Mouse (Mus musculus) hindlimb bud, embryonic 11.5 days (tissue): ENCODE measurements around the gene Tmed4.

Source experiments
- DNase-seq: peaks from one replicate; pipeline ENCODE4 v3.0.0-alpha.2; 2012; ENCODE audit warnings: low read depth, low spot score; ENCODE audit errors: extremely low spot score

Gene Tmed4

DNA sequence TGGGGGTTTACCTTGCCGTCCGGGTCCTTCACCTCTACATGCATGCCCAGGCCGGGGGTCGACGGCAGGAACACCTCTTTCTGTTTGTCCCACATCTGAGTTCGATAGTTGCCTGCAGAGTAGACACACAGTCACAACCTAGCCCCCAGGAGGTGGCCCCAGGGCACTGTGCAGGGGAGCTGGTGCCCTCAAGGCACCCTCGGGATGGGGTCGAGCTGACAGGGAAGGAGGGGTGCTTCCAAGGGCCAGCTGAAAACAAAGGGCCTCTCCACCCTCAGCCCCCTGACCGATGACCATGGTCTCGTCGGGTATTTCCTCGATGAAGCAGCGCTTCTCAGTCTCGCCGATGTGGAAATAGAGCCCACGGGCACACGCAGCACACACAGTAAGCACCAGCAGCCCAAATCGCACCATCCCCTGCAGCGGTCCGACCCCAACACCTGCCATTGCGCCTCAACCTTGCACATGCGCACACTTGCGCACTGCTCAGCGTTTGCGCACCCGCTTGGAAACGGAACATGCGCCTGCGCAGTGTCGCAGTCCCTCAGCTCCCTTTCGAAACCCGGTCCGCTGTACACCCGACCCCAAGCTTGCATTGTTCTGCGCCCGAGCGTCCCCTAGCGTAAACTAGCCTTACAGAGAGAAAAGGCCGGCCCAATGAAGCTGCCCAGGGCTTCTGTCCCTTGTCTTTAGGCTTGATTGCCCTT, at the start of gene Tmed4:
TSS of gene Tmed4 (minus strand) at position 484 of the 707 bp plus-strand sequence.
- peak; percentile 99 for DNase-seq

DNA sequence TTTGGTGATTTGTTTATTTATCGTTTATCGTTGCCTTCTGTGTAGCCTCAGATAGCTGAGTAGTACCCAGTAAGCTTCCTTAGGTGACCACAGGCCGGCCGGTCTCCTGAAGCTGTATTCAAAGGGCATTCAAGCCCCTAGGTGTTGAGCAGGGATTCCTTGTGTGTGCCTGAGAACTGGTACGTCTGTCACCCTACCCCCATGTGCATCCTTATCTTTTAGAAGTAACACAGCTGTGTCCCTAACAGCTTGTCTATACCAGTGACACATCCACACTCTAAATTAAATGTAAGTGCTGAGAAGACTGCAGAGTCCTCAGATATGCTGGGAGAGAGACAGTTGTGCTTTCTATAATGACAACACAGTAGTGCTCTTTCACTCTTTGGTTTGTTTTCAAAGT, 48.7 kb upstream of the Tmed4 start:
- no peak for DNase-seq

DNA sequence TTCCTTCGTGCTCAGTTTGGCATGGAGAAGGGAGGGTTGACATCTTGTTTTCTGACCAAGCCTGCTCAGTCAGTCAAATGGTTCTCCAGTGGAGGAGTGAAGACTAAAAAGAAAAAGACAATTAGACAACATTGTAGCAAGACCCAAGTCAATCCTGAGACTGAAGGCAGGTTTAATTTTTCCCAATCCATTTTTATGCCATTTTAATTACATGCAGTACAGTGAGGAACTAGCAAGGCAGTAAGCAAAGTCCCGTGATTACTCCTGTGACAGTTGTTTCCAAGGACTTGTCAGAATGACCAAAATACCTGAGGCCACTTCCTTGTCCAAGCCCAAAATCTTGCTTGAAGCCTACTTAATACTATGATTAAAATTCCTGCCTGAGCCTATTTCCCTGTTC, 47.4 kb upstream of the Tmed4 start:
- DNase-seq: no peak

DNA sequence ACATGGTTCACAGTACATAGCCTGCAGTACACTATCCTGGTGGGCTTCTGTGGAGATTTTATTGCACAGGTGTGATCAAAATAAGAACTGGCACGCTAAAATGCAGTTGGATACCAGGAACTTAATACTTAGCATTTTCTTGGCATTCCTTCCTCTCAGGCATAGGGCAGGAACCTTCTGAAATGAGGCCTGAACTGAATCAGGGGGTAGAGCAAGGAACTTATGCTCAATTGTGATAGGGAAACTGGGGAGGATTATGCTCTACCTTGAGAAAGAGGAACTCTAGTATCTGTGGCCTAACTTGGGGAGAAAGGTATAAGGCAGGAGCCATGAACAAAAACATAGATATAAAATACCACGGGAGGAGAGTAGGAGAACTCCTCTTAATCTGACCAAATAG, 44.7 kb upstream of the Tmed4 start:
- DNase-seq: no peak

DNA sequence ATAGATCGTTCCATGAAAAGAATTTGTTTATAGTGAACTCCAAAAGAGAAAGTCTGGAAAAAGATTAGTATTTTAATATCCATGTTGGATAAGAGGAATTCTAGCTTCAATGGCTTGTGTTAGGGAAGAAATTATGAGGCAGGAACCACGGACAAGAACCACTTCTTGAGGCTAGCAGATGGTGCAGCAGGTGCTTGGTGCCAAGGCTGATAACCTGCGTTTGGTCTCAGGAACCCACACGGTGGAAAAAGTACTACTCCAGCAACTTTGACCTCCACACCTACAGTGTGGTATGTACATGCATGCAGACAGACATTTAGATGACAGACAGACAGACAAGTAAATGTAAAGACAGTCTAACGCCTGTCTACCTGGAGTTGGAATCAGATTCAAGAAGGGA, 43.9 kb upstream of the Tmed4 start:
- no peak for DNase-seq

DNA sequence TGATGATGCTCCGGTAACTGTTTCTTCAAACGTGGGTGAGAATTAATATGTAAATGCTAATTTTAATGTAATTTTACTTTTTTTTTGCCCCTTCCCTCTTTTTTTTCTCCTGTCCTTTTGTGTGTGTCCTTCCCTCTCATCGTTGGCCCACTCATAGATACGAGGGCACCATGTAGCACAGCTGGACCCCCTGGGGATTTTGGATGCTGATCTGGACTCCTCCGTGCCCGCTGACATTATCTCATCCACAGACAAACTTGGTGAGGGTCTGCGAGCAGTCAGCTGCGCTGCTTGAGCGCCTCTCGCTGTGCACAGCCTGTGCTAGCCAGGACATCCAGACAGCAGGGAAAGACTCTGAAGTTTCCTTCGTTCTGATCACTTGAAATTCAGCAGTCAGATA, 42.2 kb upstream of the Tmed4 start:
- DNase-seq: no peak

DNA sequence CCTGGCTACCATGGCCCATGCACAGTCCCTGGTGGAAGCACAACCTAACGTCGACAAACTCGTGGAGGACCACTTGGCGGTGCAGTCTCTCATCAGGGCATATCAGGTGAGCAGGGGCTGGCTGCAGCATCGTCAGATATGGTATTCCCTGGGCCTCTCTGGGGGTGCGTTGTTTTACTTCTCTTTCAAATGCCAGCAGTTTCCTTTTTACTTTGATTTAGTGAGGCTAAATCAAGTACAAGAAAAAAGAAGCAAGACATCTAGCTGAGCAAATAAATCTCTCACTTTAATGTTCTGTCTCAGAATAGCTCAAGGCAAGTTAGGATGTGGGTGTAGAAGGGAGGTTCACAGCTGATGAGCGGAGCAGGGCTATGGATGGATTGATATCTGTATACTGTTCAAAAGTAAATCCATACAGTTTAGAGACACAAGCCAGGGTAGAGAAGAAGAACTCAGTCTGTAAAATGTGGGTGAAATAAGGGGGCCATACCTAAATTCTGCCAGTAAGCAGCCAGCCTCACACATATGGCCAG, 39.3 kb upstream of the Tmed4 start:
- DNase-seq: no peak

DNA sequence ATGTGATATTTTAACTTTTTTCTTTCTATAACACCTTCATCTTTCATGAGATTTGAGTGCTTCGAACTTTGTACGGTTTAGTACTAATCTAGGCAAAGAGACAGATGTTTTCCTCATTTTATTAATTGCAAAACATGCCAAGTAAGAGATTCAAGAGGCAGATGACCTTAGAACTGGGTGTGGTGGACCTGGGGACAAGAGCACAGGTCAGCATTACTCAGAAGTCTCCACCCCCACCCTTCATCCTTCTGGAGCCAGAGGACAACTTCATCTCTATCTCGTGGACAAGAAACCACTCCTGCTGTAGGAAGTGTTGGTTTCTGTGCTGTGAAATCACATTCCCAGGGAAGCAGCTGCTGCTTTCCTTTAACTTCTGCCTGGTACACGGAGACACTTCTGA, 33.5 kb upstream of the Tmed4 start:
- no peak for DNase-seq

DNA sequence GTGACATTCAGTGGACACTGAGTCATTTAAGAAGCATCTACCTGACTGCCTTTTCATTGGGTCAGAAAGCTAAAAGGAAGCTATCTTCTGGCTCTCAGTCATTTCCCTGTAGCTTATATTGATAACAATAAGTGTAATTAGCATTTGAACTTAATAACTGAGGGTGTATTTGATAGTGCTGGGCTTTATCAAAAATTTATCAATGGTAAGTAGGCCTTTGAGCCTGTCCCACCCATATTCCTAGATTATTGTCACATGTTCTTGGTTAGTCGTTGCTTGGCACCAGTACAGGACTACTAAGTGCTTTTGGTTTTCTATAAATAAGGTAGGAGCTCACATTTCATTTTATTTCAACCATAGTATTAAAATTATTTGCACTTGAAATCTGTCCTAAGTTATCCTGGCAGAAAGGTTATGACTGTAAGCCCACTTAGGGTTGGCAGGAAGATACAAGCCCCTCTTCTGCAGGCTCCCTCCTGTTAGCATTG, 31.3 kb upstream of the Tmed4 start:
- DNase-seq: no peak

DNA sequence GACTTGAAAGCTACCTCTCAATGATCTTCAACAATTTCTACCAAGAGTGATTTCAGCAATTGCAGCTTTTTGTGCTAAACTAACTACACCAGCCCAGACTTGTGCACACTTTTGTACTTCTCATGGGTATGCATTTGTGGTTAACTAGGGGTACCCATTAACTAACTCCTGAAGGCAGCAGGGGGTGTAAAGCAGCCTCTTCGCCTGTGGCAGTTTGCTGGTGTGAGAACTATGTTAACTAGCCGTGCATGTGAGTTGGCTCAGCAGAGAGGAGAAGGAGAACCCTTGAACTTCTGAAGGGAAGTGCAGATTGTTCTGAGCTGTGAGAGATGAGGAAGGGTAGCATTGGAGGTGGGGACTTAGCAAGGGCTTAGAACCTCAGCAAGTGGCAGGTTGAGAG, 28.1 kb upstream of the Tmed4 start:
- no peak for DNase-seq

DNA sequence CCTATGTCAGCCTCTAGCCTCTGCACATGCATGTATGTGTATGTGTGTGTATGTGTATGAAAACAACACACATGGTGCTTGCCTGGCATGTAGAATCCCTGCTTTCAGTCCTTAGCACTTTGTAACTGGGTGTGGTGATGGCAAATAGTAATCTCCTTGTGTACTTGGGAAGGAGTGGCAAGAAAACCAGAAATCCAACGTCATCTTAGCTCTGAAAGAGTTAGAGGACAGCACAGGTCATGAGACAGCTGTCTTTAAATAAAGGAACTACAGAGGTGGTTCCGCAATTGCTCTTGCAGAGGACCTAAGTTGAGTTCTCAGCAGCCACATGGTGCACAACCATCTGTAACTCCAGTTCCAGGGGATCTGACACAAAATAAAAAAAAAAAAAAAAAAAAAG, 24.8 kb upstream of the Tmed4 start:
- no peak for DNase-seq

DNA sequence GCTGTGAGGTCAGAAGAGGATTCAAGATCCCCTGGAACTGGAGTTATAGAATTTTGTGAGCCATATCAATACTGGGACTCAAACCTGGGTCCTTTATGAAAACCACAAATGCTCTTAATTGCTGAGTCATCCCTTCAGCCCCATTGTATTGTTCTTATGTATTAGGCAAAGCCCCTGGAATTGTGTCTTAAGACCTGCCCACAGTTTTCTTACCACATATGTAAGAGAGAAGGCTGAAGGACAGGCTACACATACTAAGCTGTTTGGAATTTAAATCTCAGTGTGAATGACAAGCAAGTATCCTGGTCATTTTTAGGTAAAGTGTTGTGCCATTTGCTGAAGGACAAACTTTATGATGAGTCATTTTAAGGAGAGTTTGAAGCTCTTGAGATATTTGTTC, 21.4 kb upstream of the Tmed4 start:
- DNase-seq: no peak

DNA sequence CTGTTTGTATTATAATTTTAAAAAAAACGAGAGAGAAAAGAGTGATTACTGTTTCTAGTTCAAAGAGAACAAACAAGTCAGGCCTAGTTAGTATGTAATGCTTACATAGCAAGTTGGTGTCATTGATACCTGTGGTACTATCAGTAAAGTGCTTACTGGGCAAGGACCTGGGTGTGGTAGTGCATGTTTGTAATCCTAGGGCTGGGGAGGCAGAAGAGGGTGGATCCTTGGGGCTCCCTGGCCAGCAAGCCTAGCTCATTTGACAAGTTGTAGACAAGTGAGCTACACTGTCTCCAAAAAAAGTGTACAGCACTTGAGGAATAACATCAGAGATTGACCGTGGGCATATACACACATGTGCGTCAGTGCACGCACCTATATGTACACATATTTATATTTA, 20.0 kb upstream of the Tmed4 start:
- DNase-seq: no peak

DNA sequence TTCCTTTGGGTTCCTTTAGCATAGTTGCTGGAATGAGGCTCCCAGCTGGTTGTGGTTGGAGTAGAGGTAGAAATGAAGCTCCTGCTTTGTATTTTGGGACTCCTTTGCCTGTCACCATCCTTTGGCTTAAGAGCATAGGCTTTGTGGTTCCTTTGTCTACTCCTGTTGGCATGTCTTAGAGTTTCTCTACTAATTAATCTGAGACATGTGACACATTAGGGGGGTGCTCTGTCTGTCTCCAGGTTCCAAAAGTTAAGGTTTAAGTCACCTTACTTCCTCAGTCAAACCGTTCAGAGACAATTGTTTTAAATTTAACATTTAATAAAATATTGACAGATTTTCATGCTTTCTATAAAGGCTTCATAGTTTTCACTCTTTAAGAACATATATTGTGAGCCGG, 18.9 kb upstream of the Tmed4 start:
- DNase-seq: no peak

DNA sequence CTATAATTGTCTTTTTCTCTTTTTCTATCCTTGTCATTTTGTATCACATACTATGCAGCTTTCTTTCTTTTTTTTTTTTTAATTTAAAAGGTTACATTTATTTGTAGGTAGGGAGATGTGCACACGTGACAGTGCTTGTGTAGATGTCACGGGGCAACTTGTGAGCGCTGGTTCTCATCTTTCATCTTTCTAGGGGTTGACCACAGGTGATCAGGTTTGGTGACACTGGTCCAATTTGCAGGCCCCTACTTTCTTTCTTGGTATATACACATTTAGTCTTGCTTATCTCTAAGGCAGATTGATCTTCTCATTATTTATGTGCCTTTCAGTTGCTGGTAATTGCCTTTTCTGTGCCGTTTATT, 18.3 kb upstream of the Tmed4 start:
- DNase-seq: no peak

DNA sequence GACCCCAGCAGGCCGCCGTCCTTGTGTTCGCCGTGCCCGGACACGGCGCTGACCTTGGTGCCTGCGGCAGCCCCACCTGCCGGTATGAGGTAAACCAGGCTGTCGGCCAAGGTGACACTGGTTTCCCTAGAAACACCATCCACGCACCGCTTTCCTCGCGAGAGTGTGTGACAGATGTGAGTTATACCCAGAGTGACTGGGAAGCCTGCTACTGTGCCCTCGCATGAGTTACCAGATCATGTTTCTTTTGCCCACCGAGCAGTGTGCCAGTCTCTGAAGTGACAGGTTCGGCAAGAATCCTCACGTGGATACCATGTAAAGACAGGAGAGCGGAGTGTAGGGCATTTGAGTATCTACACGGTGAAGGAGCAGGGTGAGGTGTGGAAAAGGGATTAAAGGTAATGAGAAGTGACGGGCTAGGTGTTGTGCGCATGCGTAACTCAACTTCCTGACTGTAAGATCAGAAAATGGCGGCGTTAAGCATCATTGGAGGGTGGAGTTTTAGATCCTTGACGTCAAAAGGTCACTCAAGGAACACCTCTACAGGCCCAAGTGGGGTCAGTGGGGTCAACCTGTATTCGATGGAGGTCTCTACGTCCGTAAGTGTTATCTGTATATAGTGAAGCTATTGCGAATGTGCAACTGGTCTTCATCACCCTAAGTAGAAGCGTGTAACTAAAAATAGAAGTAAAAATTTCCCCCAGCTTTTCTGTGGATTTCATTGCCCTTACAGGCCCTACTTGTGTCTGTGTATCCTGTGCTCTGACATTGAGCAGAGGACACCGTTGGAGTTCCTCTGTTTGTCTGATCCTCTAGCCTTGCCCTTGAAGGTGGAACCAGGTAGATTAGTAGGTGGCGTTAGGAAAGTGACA, 17.7 kb upstream of the Tmed4 start:
- DNase-seq: peak; percentile 54

DNA sequence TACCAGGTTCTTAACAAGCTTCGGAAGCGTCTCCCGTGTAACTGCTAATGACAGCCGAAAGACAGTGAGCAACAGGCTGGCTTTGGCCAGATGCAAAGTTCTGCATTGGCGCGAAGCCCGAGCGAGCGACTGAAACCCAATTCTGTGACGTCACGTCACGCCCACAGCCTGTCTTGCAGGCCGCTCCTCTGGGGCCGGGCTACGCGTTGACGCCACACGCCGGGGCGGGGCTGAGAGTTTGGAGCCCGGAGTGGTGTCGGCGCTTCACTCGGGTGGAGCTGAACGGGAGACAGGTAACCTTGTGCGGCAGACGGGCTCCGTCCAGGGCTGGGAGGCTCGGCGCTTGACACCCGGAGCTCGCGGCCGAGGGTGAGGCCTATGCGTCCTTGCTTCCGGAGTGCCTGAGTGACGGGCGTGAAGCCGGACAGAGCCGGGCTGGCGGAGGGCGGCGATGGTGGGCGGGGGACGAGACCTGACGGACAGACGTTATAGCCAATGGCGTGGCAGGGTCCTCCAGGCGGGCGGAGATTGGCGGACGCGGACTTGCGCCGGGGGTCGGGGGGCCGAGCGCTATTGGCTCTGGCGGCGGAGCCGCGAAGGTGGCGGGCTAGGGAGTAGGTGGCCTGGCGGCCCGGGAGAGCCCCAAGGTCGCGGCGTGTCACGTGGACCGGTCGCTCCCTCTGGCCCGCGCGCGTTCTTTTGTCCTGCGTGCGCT, 16.9 kb upstream of the Tmed4 start, which contains the start of gene Ogdh:
TSS of gene Ogdh (plus strand) at position 233 of the 715 bp plus-strand sequence.
- peak; percentile 89 for DNase-seq

DNA sequence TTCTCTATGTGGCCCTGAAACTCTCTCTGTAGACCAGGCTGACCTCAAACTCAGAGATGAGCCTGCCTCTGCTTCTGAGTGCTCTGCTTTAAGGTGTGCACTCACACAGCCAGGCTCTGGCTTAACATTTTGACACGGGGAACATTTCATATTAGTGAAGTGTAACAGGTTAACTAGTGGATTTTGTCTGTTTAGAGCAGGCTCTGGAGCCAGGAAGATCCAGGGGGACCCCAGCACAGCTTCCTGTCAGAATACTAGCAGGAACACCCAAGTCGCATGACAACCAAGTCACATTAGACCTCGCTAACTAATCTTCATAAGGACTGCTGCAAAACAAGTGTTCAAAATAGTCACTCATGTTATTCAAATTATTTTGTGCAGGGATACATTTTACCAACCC, 16.2 kb upstream of the Tmed4 start:
- no peak for DNase-seq

DNA sequence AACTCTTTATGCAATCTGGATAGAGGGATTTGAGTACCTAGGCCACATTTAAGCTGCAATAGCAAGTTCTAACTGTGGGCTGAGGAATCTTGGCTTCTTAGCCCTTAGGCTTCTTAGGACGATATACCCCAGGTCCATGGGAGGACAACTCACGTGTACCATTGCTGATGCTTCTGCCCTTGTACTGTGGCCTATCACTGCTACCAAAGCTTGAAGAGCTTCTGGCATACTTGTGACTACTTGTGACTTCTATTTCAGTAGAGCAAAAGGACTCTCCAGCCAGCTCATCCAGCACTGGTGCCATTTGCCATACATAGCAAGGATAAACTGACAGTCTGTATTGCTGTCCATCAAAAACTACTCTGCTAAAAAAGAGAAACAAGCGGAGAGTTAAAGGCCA, 15.5 kb upstream of the Tmed4 start:
- DNase-seq: no peak

DNA sequence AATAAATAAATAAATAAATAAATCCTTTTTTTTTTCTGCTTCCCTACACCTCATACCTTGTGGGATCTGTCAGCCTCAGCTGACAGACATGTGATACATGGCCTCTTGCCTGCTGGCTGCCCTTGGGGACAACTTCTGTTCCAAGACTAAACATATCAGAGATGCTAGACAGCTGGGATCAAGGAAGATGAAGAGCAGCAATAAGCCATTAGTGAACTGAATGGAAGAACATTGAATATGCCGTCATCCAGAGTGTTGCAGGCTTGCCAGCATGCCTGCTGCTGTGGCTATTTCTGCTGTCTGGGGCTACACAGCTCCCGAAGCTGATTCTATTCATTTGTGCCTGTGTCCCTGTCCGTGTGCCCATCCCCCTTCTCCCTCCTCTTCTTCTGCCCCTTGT, 8.3 kb upstream of the Tmed4 start:
- no peak for DNase-seq

DNA sequence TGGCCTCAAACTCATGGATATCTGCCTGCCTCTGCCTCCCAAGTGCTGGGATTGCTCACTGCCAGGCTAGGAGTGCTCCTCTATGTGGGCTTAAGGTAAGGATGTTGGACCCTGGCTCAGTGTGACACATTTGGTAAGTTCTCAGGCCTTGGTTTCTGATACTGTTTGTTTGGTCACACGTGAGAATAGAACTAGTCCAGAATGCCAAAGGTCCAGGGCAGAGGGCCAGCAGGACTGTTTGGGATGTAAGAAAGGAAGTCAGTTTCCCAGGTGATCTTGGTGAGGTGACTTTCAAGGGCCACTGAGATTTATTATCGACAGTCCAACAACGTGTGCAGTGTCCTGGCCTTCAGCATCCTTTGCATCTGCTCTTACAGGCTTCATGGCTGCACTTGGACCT, 1.8 kb upstream of the Tmed4 start:
- DNase-seq: no peak
